Mouse (Mus musculus): Measurements from ENCODE around the gene Tll2. TPM values are rescaled to one million over a fixed set of nuclear protein-coding genes. Genes with fewer than 3 reads are reported as not detected.

Gene Tll2
- 1.7 and 1.8 TPM in 2 replicates for polyA plus RNA-seq (2012; rRNA removed)

GRCm38 (mm10) chr19:41206811-41207344 is at the start of gene Tll2:
Gene Tll2, minus strand, starts transcription at chr19:41206835.
- DNase-seq (ENCODE audit: low read depth): peak; percentile 77
- TF ChIP-seq POLR2A (IDR thresholded peaks at IDR 0.05; ENCODE audit: borderline replicate concordance, extremely low read depth, insufficient read depth, insufficient read length, poor library complexity, severe bottlenecking): no peak
- TF ChIP-seq CTCF (IDR thresholded peaks at IDR 0.05; ENCODE audit: borderline replicate concordance, extremely low read depth, insufficient read depth, insufficient read length): no peak

- no peak for DNase-seq (ENCODE audit: low read depth)
- TF ChIP-seq POLR2A (IDR thresholded peaks at IDR 0.05; ENCODE audit: borderline replicate concordance, extremely low read depth, insufficient read depth, insufficient read length, poor library complexity, severe bottlenecking): no peak
- no peak for TF ChIP-seq CTCF (IDR thresholded peaks at IDR 0.05; ENCODE audit: borderline replicate concordance, extremely low read depth, insufficient read depth, insufficient read length)
Observed at GRCm38 (mm10) chr19:41254584-41254983, 47.9 kb upstream of the Tll2 start.

GRCm38 (mm10) chr19:41248968-41249367 is 42.3 kb upstream of the Tll2 start:
- no peak for TF ChIP-seq POLR2A (IDR thresholded peaks at IDR 0.05; ENCODE audit: borderline replicate concordance, extremely low read depth, insufficient read depth, insufficient read length, poor library complexity, severe bottlenecking)
- TF ChIP-seq CTCF (IDR thresholded peaks at IDR 0.05; ENCODE audit: borderline replicate concordance, extremely low read depth, insufficient read depth, insufficient read length): no peak
- peak; percentile 4 for DNase-seq (ENCODE audit: low read depth)

GRCm38 (mm10) chr19:41248271-41248670 is 41.6 kb upstream of the Tll2 start:
- no peak for DNase-seq (ENCODE audit: low read depth)
- TF ChIP-seq POLR2A (IDR thresholded peaks at IDR 0.05; ENCODE audit: borderline replicate concordance, extremely low read depth, insufficient read depth, insufficient read length, poor library complexity, severe bottlenecking) (no peak), CTCF (IDR thresholded peaks at IDR 0.05; ENCODE audit: borderline replicate concordance, extremely low read depth, insufficient read depth, insufficient read length) (no peak)

GRCm38 (mm10) chr19:41246271-41246670 is 39.6 kb upstream of the Tll2 start:
- no peak for DNase-seq (ENCODE audit: low read depth)
- TF ChIP-seq CTCF (IDR thresholded peaks at IDR 0.05; ENCODE audit: borderline replicate concordance, extremely low read depth, insufficient read depth, insufficient read length) (no peak), POLR2A (IDR thresholded peaks at IDR 0.05; ENCODE audit: borderline replicate concordance, extremely low read depth, insufficient read depth, insufficient read length, poor library complexity, severe bottlenecking) (no peak)

GRCm38 (mm10) chr19:41244581-41244980 is 37.9 kb upstream of the Tll2 start:
- peak; percentile 78 for DNase-seq (ENCODE audit: low read depth)
- TF ChIP-seq CTCF (IDR thresholded peaks at IDR 0.05; ENCODE audit: borderline replicate concordance, extremely low read depth, insufficient read depth, insufficient read length) (peak; percentile 69; the same call in 1 of the 2 replicates), POLR2A (IDR thresholded peaks at IDR 0.05; ENCODE audit: borderline replicate concordance, extremely low read depth, insufficient read depth, insufficient read length, poor library complexity, severe bottlenecking) (no peak)

GRCm38 (mm10) chr19:41241997-41242396 is 35.4 kb upstream of the Tll2 start:
- no peak for TF ChIP-seq POLR2A (IDR thresholded peaks at IDR 0.05; ENCODE audit: borderline replicate concordance, extremely low read depth, insufficient read depth, insufficient read length, poor library complexity, severe bottlenecking)
- TF ChIP-seq CTCF (IDR thresholded peaks at IDR 0.05; ENCODE audit: borderline replicate concordance, extremely low read depth, insufficient read depth, insufficient read length): no peak
- no peak for DNase-seq (ENCODE audit: low read depth)

GRCm38 (mm10) chr19:41233698-41234097 is 27.1 kb upstream of the Tll2 start:
- TF ChIP-seq CTCF (IDR thresholded peaks at IDR 0.05; ENCODE audit: borderline replicate concordance, extremely low read depth, insufficient read depth, insufficient read length) (no peak), POLR2A (IDR thresholded peaks at IDR 0.05; ENCODE audit: borderline replicate concordance, extremely low read depth, insufficient read depth, insufficient read length, poor library complexity, severe bottlenecking) (no peak)
- DNase-seq (ENCODE audit: low read depth): no peak

- DNase-seq (ENCODE audit: low read depth): peak; percentile 69
- TF ChIP-seq POLR2A (IDR thresholded peaks at IDR 0.05; ENCODE audit: borderline replicate concordance, extremely low read depth, insufficient read depth, insufficient read length, poor library complexity, severe bottlenecking) (no peak), CTCF (IDR thresholded peaks at IDR 0.05; ENCODE audit: borderline replicate concordance, extremely low read depth, insufficient read depth, insufficient read length) (no peak)
Observed at GRCm38 (mm10) chr19:41208326-41208725, 1.7 kb upstream of the Tll2 start.

GRCm38 (mm10) chr19:41206041-41206810 is 409 bp downstream of the Tll2 start:
- TF ChIP-seq CTCF (IDR thresholded peaks at IDR 0.05; ENCODE audit: borderline replicate concordance, extremely low read depth, insufficient read depth, insufficient read length) (no peak), POLR2A (IDR thresholded peaks at IDR 0.05; ENCODE audit: borderline replicate concordance, extremely low read depth, insufficient read depth, insufficient read length, poor library complexity, severe bottlenecking) (no peak)
- peak; percentile 17 for DNase-seq (ENCODE audit: low read depth)

- peak; percentile 44 for DNase-seq (ENCODE audit: low read depth)
- no peak for TF ChIP-seq POLR2A (IDR thresholded peaks at IDR 0.05; ENCODE audit: borderline replicate concordance, extremely low read depth, insufficient read depth, insufficient read length, poor library complexity, severe bottlenecking)
- TF ChIP-seq CTCF (IDR thresholded peaks at IDR 0.05; ENCODE audit: borderline replicate concordance, extremely low read depth, insufficient read depth, insufficient read length): peak; percentile 44; the same call in 1 of the 2 replicates
Observed at GRCm38 (mm10) chr19:41204159-41205081, 2.2 kb downstream of the Tll2 start.
